Mouse (Mus musculus) MEL (cell line): Measurements from ENCODE around the gene Fam19a1. TPM values are rescaled to one million over a fixed set of nuclear protein-coding genes. Genes with fewer than 3 reads are reported as not detected.

Experiments used
- DNase-seq: peaks from one replicate; pipeline ENCODE4 v3.0.0; 2011; ENCODE audit warnings: low read depth, low spot score
- H3K27ac ChIP-seq: 2 replicates; pipeline ENCODE4 v1.5.1; 2012; ENCODE audit warnings: low read depth, mild to moderate bottlenecking, control low read depth, low read length, moderate library complexity; ENCODE audit not compliant: control insufficient read depth
- H3K27me3 ChIP-seq, 2 experiments: fragments of 150-350 bp in 1 of 2; sonication (generic) in 1 of 2; 2 replicates each; pipeline ENCODE4 v1.6.1; 2012; ENCODE audit warnings: low read length in 2 of 2, mild to moderate bottlenecking in 2 of 2, improper control_type of control experiment in 1 of 2, moderate library complexity in 1 of 2; ENCODE audit not compliant: insufficient read depth in 2 of 2, control insufficient read depth in 1 of 2
- H3K36me3 ChIP-seq, 2 experiments: 2 replicates each; pipeline ENCODE4 v1.6.1; 2012 to 2014; ENCODE audit warnings: low read length in 2 of 2, improper control_type of control experiment in 1 of 2, inconsistent platforms in 1 of 2, mild to moderate bottlenecking in 1 of 2; ENCODE audit not compliant: insufficient read depth in 2 of 2, control insufficient read depth in 1 of 2
- H3K4me1 ChIP-seq, 2 experiments: fragments of 150-350 bp in 1 of 2; sonication (generic) in 1 of 2; 2 replicates each; pipeline ENCODE4 v1.6.1; 2012; ENCODE audit warnings: low read length in 2 of 2, improper control_type of control experiment in 1 of 2, mild to moderate bottlenecking in 1 of 2; ENCODE audit not compliant: insufficient read depth in 2 of 2, control insufficient read depth in 1 of 2
- H3K4me3 ChIP-seq, 2 experiments: fragments of 150-350 bp in 1 of 2; sonication (generic) in 1 of 2; 2 replicates each; pipeline ENCODE4 v1.5.1; 2012; ENCODE audit warnings: low read depth in 2 of 2, low read length in 2 of 2, mild to moderate bottlenecking in 2 of 2, moderate library complexity in 2 of 2, control low read depth in 1 of 2, improper control_type of control experiment in 1 of 2; ENCODE audit not compliant: control insufficient read depth in 1 of 2, insufficient read depth in 1 of 2
- H3K79me2 ChIP-seq: 2 replicates; pipeline ENCODE4 v1.6.1; 2012; ENCODE audit warnings: mild to moderate bottlenecking, low read length, moderate library complexity; ENCODE audit not compliant: control insufficient read depth, poor library complexity, insufficient read depth
- H3K9ac ChIP-seq: 2 replicates; pipeline ENCODE4 v1.6.1; 2012; ENCODE audit warnings: low read depth, mild to moderate bottlenecking, control low read depth, low read length, moderate library complexity; ENCODE audit not compliant: control insufficient read depth, poor library complexity, severe bottlenecking
- H3K9me3 ChIP-seq: fragments of 150-350 bp; sonication (generic); replicated peaks from 2 replicates; pipeline ENCODE4 v1.6.1; 2012; ENCODE audit warnings: mild to moderate bottlenecking, low read length, improper control_type of control experiment, moderate library complexity; ENCODE audit not compliant: insufficient read depth
- BHLHE40 ChIP-seq: IDR thresholded peaks from 2 replicates; pipeline ENCODE4 v1.6.1; 2012; ENCODE audit warnings: low read depth, mild to moderate bottlenecking, inconsistent platforms, low read length, improper control_type of control experiment, borderline replicate concordance
- CHD2 ChIP-seq: IDR thresholded peaks from 2 replicates; pipeline ENCODE4 v1.6.1; 2011; ENCODE audit warnings: low read length, improper control_type of control experiment
- ELF1 ChIP-seq: IDR thresholded peaks from 2 replicates; pipeline ENCODE4 v1.6.1; 2014; ENCODE audit warnings: low read depth, mild to moderate bottlenecking, inconsistent platforms, low read length, improper control_type of control experiment, moderate library complexity
- ETS1 ChIP-seq: IDR thresholded peaks from 2 replicates; pipeline ENCODE4 v1.6.1; 2012; ENCODE audit warnings: low read depth, mild to moderate bottlenecking, inconsistent platforms, low read length, improper control_type of control experiment, moderate library complexity
- GABPA ChIP-seq: IDR thresholded peaks from 2 replicates; pipeline ENCODE4 v1.6.1; 2012; ENCODE audit warnings: low read depth, mild to moderate bottlenecking, inconsistent platforms, low read length, improper control_type of control experiment, moderate library complexity
- HCFC1 ChIP-seq: IDR thresholded peaks from 2 replicates; pipeline ENCODE4 v1.6.1; 2012; ENCODE audit warnings: low read depth, mild to moderate bottlenecking, inconsistent platforms, low read length, improper control_type of control experiment, moderate library complexity
- MXI1 ChIP-seq: IDR thresholded peaks from 2 replicates; pipeline ENCODE4 v1.6.1; 2011; ENCODE audit warnings: mild to moderate bottlenecking, low read depth, low read length, improper control_type of control experiment
- MYB ChIP-seq: IDR thresholded peaks from 2 replicates; pipeline ENCODE4 v1.6.1; 2011; ENCODE audit warnings: mild to moderate bottlenecking, low read depth, low read length, improper control_type of control experiment
- MYC ChIP-seq: IDR thresholded peaks from 2 replicates; pipeline ENCODE4 v1.6.1; 2011; ENCODE audit warnings: low read depth, mild to moderate bottlenecking, low read length, improper control_type of control experiment, moderate library complexity
- NRF1 ChIP-seq: IDR thresholded peaks from 2 replicates; pipeline ENCODE4 v1.6.1; 2014; ENCODE audit warnings: low read depth, mild to moderate bottlenecking, inconsistent platforms, low read length, improper control_type of control experiment, moderate library complexity; ENCODE audit not compliant: poor library complexity, insufficient read depth, severe bottlenecking
- POLR2A ChIP-seq, 2 experiments: IDR thresholded peaks; 2 replicates each; pipeline ENCODE4 v1.6.1; 2011 to 2012; ENCODE audit warnings: low read length in 2 of 2, mild to moderate bottlenecking in 2 of 2, control low read depth in 1 of 2, improper control_type of control experiment in 1 of 2, low read depth in 1 of 2, moderate library complexity in 1 of 2; ENCODE audit not compliant: control insufficient read depth in 1 of 2, insufficient read depth in 1 of 2, poor library complexity in 1 of 2
- POLR2AphosphoS5 ChIP-seq: IDR thresholded peaks from 2 replicates; pipeline ENCODE4 v1.6.1; 2012; ENCODE audit warnings: low read depth, borderline replicate concordance, mild to moderate bottlenecking, inconsistent platforms, low read length, moderate library complexity, mixed read lengths
- SIN3A ChIP-seq: IDR thresholded peaks from 2 replicates; pipeline ENCODE4 v1.6.1; 2012; ENCODE audit warnings: low read length, improper control_type of control experiment, inconsistent platforms
- TAL1 ChIP-seq: IDR thresholded peaks from 2 replicates; pipeline ENCODE4 v1.6.1; 2012; ENCODE audit warnings: mild to moderate bottlenecking, inconsistent platforms, low read length, moderate library complexity, mixed read lengths
- TCF12 ChIP-seq: IDR thresholded peaks from 2 replicates; pipeline ENCODE4 v1.6.1; 2014; ENCODE audit warnings: low read depth, mild to moderate bottlenecking, inconsistent platforms, low read length, improper control_type of control experiment, moderate library complexity
- UBTF ChIP-seq: IDR thresholded peaks from 2 replicates; pipeline ENCODE4 v1.6.1; 2012; ENCODE audit warnings: low read depth, mild to moderate bottlenecking, inconsistent platforms, low read length, improper control_type of control experiment, moderate library complexity, borderline replicate concordance; ENCODE audit not compliant: insufficient read depth
- polyA plus RNA-seq, 2 experiments: library from polyadenylated mRNA; stranded (reverse) in 1 of 2; unstranded in 1 of 2; fragments of >175 nt in 1 of 2; fragments of >200 nt in 1 of 2; gene quantifications; 2 replicates each; pipeline versions ENCODE4 v1.2.1 to v1.2.4; 2012; ENCODE audit warnings: low replicate concordance in 2 of 2, low read depth in 1 of 2; ENCODE audit not compliant: insufficient read length in 2 of 2, insufficient read depth in 1 of 2, missing spikeins in 1 of 2
- total RNA-seq: library from RNA; depleted of rRNA; stranded (reverse); fragments of 300-350 nt; gene quantifications from 2 replicates; pipeline ENCODE4 v1.2.3, GENCODE M21; 2012

The Fam19a1 gene
- total and polyA plus RNA-seq, 3 experiments: not detected

DNA sequence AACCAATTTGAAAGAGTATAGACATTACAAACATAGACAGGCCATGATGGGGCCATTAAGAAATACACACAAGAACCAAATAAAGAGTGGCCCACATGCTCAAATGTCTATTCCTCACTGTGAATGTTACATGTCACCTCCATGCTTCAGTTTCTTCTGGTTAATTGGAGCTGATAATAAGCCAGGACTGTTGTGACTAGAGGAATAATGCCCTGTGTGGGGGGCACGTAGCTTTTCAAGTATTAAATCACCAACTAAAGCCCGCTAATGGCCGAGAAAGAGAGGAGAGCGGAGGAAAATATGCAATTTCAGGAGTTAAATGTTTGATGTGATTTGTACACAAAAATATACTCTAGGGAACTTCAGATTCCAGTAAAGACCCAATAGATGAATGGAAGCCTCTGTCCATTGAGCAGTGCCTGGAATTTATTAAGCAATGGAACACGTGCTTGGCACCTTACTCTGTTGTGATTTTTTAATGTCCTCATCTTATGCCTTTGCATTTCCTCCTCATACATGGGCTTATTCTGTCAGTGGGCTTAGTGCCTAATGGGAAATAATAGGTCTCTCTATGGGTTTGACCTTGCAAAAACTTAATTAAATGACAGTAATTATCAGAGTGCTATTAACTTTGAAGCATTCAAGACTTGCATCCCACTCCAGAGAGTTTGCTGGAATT, 306.9 kb downstream of the Fam19a1 start:
- no peak for DNase-seq

GRCm38 (mm10) chr6:96420515-96420914, 307.6 kb downstream of the Fam19a1 start:
- Histone ChIP-seq H3K27ac (no peak overlapping the region), H3K4me1 (no peaks in the 10 kb centered on the region), H3K27me3 (no peaks in the 10 kb centered on the region), H3K9ac (no peak overlapping the region), H3K36me3 (no peaks in the 10 kb centered on the region), H3K79me2 (no peaks in the 10 kb centered on the region), H3K4me3 (no peak overlapping the region), H3K9me3 (no peaks in the 10 kb centered on the region)
- TF ChIP-seq UBTF (no peak), SIN3A (no peak), CHD2 (no peak), MXI1 (no peak), MYC (no peak)
- no peak for DNase-seq

More for the DNA sequence above, 306.9 kb downstream of the Fam19a1 start:
- Histone ChIP-seq H3K9me3 (no peaks in the 10 kb centered on the region), H3K27ac (no peak overlapping the region), H3K27me3 (no peaks in the 10 kb centered on the region), H3K4me1 (no peaks in the 10 kb centered on the region), H3K4me3 (no peak overlapping the region), H3K9ac (no peak overlapping the region)
- TF ChIP-seq MYB (no peak), UBTF (no peak), ELF1 (no peak), ETS1 (no peak), TCF12 (no peak)
- TF ChIP-seq, all 39 proteins: peak for 0
- Histone ChIP-seq H3K79me2 (no peaks in the 10 kb centered on the region), H3K36me3 (no peaks in the 10 kb centered on the region)

DNA sequence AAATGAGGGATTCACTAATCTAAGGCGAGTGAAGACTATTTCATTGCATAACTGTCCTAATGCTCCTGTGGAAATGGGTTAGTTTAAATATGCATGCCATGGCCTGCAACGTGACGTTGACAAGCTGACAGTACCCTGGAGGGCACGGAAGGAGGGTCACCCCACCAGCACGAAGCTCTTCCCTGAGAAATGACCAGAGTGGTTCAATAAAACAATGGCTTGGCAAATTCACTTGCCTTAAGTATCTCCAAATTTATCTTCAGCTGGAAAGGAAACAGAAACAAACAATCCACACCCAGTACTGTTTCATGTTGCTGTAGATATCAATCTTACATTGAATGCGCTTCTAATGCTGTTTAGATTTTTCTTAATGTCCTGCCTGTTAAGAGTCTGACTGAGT, 316.4 kb downstream of the Fam19a1 start:
- Histone ChIP-seq H3K27ac (no peak overlapping the region), H3K36me3 (no peaks in the 10 kb centered on the region), H3K4me1 (no peaks in the 10 kb centered on the region), H3K9ac (no peak overlapping the region), H3K4me3 (no peak overlapping the region), H3K27me3 (no peaks in the 10 kb centered on the region), H3K9me3 (no peaks in the 10 kb centered on the region), H3K79me2 (no peaks in the 10 kb centered on the region)
- TF ChIP-seq HCFC1: no peak
- TF ChIP-seq NRF1: no peak
- no peak for TF ChIP-seq POLR2A (IDR thresholded peaks at IDR 0.05; ENCODE audit: control insufficient read depth in 1 of 2, insufficient read depth in 1 of 2, low read depth in 1 of 2, low read length in 2 of 2, poor library complexity in 1 of 2)
- TF ChIP-seq BHLHE40: no peak
- TF ChIP-seq MYC: no peak
- TF ChIP-seq ETS1: no peak
- TF ChIP-seq GABPA: no peak
- no peak for TF ChIP-seq POLR2AphosphoS5
- no peak for TF ChIP-seq TAL1
- TF ChIP-seq UBTF: no peak
- no peak for TF ChIP-seq TCF12
- no peak for DNase-seq
